Mouse (Mus musculus) spleen, adult 18-20 months (tissue): ENCODE results near the gene Anks1b.

Source experiments
- DNase-seq, 2 experiments: peaks; one replicate each; pipeline ENCODE4 v3.0.0; 2022; ENCODE audit warnings: mixed read lengths in 2 of 2

The Anks1b gene

DNA sequence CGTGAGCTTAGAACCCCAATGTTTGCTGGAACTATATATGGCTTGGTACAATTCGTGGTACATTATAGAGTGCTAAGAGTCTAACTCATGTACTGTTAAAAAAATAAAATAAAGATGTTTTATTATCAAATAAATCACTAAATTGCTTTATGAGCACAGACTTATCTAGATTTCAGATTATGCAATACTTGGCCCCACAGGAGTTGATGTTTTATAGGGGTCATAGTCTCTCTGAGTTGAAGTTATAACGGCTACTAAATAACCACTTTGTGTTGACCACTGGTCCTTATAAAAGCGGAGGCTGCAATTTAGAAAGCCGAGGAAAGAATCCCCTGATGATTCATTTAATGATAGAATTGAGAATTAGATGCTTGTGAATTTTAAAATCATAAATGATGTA lies 323.6 kb downstream of the Anks1b start:
- DNase-seq = no peak

DNA sequence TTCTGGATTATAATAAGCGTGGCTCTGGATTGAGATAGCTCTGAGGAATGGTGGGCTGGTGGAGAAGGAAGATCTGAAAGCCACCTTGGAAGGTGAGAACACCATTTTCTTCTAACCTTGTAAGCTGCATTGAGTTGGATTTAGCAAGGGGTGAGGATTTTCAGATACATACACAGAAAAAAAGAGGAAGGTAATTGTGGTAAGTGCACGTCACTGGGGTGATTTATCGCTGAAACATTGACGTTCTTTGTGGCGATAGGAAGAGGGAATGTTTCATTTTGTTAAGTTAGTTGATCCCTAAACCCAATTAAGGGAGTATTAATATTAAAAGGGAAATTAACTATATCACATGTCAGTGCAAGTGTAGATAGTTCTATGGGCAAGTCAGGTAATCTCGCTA lies 336.7 kb downstream of the Anks1b start:
- no peak for DNase-seq

DNA sequence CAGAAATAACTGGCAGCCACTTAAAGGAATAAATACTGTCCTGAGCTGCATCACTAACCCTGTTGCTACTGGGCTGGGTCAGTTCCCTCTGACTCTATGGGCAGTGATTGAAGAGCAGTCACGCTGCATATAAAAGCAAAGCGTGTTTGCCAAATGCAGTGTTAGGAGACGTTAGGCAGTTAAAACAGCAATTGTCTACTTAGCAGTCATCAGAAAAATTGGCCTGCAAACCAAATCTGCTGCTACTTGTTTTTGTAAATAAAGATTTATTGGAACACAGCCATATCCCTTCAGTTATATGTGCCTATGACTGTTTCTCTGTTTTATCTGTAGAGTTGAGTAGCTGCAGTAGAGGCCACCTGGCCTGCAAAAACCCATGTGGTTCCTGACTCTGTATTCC lies 347.2 kb downstream of the Anks1b start:
- DNase-seq = no peak

DNA sequence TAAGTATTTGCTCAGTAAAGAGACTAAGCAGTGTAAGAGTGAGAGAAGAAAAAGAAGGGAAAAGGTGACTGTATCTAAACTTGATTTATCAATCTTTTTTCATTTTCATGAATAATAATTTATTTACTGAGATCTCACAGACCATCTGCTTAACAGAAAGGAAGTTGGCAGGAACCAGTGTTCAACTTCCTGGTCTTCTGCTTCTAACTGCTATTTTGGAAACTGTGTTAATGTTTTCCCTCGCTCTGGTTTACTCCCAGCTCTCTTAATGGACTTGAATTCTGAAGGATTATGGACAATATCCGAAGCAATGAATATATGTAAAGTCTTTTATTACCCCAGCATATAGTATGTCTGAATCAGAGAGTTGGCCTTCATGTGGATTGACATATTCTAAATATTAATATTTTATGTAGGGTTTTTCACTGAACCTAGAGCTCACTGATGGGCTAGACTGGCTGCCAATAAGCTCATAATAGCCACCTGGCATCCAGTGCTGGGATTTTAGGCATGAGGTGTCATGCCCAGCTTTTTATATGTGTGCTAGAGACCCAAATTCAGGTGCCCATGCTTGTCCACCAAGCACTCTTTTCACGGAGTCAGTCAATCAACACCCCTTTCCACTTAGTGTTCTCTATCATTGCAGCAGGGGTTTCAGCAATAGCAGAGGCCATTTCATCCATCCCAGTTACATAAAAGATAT lies 349.6 kb downstream of the Anks1b start:
- no peak for DNase-seq

DNA sequence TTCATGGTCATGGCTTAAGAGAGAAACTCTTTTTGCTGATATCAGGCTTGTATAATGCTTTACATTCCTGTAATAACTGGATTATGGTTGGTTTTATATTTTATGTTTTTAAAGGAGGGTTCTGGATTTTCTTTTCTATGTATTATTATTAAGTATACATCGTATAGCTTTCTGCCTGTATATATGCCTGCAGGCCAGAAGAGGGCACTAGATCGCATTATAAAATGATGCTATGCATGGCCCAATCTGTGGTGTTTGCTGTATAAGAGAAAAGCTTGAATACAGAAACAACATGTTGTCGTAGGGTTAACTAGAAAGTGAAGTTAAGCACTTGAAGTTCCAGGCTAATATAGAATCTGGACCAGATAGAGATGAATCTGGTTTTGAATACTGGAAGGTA lies 362.0 kb downstream of the Anks1b start:
- no peak for DNase-seq

DNA sequence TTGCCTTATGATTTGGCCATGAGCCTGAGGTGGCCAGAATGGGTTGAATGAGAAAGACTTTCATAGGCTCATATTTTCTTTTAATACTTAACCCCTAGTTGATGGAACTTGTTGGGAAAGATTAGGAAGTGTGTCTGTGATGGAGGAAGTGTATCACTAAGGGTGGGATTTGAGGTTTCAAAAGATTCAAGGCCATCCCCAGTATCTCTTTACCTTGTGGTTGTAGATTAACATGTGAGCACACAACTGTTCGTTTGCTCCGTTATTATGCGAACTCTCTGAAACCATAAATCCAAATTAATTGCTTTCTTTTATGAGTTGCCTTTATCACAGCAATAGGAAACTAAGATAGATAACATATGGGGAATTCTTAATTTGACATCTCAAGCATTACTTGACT lies 364.0 kb downstream of the Anks1b start:
- no peak for DNase-seq

DNA sequence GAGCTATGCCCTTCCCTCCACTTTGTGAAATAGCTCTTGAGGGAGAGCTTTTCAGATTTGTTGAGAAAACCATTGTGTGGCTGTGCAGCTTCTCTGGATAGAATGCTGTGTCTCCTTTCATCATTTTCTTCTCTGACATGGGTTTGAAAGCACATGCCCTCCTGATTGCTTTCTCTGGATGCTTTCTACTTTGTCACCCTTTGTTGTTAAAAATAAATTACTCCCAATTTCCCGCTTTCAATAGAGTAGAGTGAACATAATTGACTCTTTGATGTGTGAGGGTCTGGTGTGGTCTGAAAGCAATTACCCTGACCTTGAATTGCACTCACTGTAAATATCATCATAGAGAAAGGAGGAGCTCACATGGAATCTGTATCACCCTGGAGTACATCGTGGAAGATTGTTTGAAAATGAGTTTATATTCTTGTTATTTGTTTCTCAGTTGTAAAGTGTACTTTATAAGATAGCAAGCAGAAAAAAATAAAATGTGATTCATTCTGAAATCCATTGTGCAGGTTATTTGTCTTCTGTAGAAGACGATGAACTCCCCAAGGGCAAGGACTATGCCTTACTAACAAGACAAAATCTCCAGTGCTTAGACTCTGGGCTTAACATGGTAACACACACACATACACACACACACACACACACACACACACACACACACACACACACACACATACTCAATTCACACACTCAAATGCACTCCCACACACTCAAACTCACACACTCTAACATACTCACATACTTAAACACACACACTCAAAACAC lies 385.8 kb downstream of the Anks1b start:
- no peak for DNase-seq

DNA sequence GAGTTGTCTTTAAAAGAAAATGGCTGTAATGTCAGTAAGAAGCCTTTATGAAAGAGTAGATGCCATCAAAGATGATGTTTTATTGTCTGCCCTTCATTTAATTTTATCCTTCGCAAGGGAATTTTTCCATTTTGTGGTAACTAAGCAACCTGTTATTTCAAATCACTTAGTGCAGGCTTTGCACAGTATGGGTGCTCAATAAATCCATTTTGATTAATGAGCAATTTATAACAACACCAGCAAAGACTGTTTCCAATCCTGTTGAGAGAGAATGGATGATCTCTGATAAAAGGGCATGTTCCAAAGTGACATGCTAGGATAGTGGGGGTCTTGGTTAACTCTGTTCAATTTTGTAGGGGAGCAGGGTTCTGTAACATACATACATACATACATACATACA lies 398.0 kb downstream of the Anks1b start:
- DNase-seq = no peak

DNA sequence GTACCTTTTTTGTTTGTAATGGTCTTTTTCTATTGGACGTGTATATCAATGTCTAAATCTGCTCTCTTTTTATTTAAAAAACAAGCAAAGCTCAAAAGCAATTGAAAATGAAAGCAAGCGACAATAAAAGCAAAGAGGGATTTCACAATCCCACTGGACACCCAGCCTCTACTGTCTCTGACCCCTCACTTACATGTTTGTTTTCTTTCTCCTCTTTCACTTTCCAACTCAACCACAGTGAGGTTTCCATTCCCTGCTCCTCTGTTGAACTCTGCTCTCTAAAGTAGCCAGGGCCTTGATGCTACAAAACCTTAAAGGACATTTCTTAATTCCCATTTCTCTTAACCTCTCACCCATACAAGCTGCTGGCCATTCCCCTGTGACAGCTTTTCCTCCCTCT lies 400.0 kb downstream of the Anks1b start:
- DNase-seq = no peak

DNA sequence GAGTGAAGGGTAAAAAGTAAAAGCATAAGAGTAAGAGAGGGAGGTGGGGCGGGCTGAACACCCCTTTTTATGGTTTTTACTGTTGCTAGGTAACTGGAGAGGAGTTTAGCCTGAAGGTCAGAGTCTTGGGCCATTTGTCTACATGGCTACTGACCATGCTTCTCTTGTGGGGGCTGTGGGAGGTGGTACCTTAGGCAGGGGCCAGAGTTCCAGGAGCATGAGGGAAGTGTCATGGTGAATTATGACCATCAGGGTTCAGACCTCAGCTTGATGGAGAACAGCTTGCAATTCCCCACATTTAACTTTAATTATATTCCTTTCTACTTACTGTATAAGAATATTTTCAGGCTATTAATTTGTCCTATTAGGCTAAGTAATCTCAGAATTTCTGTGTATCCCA lies 413.3 kb downstream of the Anks1b start:
- no peak for DNase-seq

DNA sequence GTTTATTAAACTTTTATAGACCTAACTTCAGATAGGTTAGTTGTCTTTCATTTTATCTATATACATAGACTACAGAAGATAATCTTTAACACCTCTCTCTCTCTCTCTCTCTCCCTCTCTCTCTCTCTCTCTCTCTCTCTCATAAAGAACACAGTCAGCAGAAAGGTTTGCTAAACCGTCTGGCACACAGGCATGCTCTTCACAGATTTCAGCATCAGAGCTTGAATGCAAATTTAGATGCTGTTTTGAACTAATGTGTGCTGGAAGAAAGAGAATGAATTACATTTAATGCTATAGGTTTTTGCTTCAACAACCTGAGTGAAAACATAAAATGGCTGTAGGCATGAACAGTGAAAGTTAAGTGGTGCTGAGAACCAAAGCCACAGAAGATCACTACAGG lies 429.9 kb downstream of the Anks1b start:
- no peak for DNase-seq

DNA sequence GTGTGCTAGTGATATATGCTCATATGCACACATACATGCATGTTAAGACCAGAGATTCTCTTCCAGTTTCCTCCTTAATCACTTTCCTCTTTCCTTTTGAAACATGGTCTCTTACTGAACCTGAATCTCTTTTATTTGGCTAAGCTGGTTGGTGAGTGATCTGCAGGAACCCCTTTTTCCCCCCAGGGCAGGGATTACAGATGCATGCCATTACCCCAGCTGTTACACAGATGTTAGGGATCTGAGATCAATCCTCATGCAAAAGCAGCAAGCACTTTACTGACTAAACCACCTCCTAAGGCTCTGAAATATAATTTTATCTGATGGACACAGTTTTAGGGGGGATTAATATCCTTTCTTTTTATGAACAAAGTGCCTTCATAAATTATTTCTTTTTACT lies 432.8 kb downstream of the Anks1b start:
- no peak for DNase-seq

DNA sequence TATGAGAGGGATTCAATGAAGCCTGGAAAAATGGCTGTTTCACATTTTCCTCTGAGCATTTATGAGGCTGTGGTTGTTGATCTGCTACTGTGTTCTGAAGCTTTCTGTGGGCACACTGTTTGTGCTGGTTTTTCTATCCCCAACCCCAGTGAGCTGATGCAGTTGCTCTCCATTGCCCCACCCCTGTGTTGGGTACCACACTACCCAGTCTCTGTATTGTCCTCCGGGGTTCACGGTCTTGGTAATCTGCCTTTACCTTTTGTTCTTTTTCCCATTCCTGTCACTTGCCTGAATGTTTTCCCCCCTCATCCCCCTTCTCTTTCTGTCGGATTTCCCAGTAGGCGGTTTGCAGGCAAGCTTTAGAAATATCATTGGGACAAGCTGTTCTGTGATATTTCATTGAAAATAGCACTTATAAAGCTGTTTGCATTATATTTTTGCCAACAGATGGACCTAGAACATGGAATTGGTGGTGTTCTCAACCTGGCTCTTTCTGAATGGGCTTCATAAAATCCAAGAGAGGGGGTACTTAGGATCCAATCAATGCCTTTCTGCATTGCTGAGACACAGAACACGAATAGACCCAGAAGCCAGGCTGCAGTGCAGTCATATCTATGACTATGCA lies 434.7 kb downstream of the Anks1b start:
- no peak for DNase-seq

DNA sequence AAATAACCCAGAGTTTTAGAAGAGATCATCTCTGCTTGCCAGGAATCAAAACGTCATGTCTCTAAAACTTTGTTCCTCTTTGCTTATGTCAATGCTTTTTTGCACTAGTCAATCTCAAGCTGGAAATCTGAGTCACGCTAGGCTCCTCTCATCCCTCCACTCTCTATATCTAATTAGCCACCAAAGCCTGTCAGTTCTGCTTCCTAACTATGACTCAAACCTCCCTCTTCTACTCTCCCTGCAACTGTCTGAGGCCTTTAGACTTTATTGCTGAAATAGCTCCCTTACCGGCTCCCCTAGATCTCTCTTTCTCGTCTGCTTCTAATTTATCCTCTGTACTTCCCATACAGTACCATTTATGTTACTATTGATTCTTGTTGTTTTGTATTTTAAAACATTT lies 456.5 kb downstream of the Anks1b start:
- DNase-seq = no peak

DNA sequence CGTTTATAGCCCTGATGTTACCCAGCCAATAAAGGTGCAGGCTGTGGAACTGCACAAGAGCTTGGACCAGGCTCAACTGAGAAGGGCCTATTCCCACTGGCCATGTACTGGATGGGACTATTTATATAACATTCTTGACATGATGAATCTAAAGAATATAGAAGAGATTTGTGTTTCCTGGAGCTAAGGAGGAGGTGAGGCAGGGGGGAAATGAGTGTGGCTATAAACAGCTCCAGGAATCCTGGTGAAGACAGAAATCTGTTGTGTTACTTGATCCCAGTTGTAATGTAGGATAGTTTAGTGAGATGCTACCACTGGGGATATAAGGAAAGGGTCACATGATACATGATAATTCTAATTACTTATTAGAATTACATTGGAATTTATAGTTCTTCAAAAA lies 472.1 kb downstream of the Anks1b start:
- DNase-seq = no peak

DNA sequence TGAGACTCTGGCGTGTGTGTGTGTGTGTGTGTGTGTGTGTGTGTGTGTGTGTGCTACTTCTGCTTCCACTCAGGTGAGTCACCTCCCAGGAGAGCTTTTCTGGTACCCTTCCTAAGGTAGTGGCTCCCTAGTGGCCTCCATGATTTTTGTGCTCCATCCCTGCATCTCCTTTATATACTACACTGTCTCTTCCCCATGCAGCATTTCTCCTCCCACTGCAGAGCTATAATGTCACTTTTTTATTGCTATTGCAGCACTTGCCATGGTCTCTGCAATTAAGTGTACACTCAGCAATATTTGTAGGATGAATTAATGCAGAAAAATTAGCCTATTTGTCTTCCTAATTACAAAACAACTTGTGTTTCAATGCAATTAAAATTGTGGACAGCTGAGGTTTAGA lies 482.9 kb downstream of the Anks1b start:
- no peak for DNase-seq

DNA sequence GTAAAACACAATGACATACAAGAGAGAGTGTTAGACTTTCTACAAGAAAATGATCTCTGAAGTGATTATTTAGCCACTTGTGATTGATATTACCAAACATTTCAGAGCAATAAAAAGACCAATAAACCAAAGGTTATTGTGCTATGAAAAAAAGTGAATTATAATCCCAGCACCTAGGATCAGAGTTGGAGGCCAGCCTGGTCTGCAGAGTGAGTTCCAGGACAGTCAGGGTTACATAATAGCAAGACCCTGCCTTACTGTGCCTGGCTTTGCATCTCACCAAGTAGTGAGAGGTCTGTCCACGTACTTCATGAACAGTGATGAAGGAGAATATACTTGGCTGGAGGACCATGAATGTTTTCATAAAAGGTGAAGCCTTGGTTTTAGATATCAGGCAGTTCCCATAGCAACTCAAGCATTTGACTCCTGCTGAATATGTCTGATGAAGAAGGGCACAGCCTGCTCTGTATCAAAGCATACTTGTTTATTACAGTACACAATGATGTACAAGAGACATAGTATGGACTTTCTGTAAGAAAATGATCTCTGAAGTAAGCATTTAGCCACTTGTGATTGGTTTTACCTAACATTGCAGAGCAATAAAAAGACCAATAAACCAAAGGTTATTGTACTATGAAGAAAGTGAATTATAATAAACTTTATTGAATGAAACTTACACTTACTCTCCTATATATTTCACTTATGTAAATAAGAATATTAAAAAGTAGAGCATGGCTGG lies 484.0 kb downstream of the Anks1b start:
- DNase-seq = no peak

DNA sequence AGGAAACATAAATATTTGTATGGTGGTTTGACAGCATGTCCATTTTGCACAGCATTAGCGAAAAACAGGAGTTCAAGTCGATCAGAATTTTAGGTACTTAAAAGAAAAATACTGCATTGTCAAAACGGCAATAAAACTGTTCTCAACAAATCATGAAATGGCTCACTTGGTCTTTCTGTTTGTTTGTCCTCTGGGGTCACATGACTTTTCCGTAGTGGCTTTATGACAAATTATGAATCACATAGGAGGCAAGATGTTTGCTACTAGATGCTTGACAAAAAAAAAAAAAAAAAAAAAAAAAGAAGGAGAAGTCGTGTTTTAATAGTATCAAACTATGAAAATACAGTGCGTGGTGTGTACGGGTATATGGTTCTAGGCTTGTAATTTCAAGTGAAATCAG lies 495.7 kb downstream of the Anks1b start:
- DNase-seq = no peak

DNA sequence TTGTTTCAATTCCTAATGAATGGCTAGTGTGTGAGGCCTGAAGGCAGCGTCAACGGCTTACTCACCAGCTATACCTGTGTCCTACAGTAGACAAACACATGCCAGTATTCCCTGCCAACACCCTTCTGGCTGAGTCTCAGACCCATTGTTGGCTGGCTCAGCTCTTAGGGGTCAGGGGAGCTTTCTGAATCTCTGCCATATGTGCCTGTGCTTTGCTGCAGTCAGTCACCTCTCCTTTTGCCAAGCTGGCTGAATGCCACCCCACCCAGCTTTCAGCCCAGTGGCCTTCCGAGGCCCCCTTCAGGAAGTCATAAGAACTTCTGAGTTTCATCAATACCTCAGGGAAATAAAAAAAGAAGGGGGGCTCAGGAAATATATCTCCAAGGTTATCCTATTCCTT lies 497.4 kb downstream of the Anks1b start:
- DNase-seq = no peak

DNA sequence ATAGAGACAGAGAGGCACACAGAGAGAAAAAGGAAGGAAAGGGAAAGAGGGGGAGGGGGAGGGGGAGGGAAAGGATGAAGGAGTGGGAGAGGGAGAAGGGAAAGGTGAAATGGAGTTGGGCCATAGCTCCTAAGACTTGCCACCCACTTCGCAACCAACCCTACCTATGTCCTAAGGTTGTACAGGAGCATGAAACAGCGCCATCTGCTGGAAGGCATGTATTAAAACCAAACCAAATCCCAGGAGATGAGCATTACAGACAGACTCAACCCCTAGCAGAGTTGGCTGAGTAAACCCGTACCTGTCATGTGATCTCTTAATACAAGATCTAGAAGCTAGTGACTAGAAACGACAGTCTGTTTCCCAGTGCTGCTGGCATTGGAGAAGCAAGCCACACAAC lies 500.2 kb downstream of the Anks1b start:
- peak in 1 of 2 experiments; percentile 2 for DNase-seq

DNA sequence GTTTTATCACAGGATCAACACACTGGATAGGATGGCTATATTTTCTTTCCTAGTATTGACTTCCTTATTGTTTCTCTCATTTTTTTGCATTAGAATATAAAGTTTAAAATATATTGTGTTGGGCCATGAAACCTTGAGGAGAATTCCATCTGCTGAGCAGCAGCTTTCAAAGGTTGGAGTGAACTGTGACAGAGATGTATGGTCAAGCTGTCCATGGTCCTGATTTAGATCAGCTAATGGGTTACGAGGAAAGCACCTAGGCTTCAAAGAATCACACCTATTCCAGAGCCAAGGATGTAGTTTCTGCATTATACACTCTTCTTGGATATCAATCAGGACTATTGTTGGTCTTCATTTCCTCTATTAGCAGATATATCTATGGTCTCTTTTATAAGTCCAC lies 503.3 kb downstream of the Anks1b start:
- DNase-seq = no peak

DNA sequence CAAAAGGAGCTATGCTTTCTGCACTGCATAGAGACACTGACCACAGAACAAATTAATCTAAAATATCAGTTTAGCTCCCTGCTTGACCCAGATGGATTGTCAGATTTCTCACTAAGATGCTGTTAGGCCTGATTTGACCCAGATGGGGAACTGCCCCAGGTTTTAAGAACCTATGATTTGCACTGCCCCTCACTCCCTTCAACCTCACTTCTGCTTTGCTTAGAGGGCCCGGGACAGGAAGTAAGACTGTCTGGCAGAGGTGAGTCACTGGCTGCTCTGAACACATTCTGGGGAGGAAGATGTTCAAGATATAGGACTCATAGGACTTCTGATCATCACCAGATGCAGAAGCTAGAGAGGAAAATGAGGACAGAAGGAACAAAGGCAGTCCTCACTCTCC lies 506.8 kb downstream of the Anks1b start:
- DNase-seq = no peak

DNA sequence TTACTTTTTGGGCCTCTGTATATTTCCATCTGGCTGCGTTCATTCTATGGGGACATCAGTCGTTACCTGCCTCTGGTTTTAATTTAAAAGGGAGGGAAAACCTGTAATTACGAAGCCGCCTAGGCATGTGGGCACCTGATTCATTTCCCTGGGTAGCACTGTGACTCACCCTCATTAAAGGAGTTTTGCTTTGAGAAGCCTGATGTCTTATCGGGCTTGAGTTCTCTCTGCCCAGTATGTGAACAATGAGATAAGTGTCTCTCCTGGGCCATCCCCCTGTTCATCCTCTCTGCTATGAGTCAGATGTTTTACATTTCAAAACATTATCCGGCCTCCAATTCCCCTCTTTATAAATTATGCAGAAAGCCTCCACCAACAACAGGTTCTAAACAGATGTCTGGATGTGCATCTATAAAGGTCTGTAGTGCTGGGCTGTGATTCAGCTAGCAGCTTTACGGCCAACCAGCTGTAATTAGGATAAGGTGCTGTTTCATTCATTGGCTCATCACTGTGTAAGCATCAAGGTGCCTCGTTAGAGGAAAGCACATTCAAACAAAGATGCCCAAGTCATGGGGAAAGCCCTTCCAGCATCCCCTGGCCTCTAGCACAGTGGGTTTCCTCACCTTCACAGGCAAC lies 507.5 kb downstream of the Anks1b start:
- DNase-seq = no peak
